Comparison of ENCODE assay signal across 23 mouse cellular contexts in genomic region chr9:95932855-95933254, GRCm38 (mm10). TPM values are rescaled to one million over a fixed set of nuclear protein-coding genes. Genes with fewer than 3 reads are reported as not detected.
DNase-seq lines count a peak whose midpoint lies in the region; ATAC-seq and TF ChIP-seq lines count a peak whose summit lies in the region.
"Had no signal": no experiment of that assay in that cellular context is flagged by ENCODE, and none has a peak within 500 bp of the region (broad histone marks: within the 10 kb centered on the region; RNA-seq: fewer than 3 reads in every experiment).

No protein-coding gene starts in this region.

- TF ChIP-seq CTCF in E14TG2a.4 (conservative IDR thresholded peaks at IDR 0.05; ENCODE audit: low read length): peak; percentile 68

- H3K9ac ChIP-seq in liver, embryonic 13.5 days: no peak overlapping the region
- no peak overlapping the region for H3K9ac ChIP-seq in liver, embryonic 12.5 days
- H3K9ac ChIP-seq: forebrain, postnatal 0 days; heart, embryonic 13.5 days; hindbrain, embryonic 14.5 days; liver, embryonic 15.5 days; midbrain, embryonic 12.5 days; neural tube, embryonic 12.5 days had no signal

- no peaks in the 10 kb centered on the region for H3K27me3 ChIP-seq in liver, embryonic 13.5 days
- H3K27me3 ChIP-seq in liver, embryonic 12.5 days (replicated peaks): no peaks in the 10 kb centered on the region
- H3K27me3 ChIP-seq in E14TG2a.4 (ENCODE audit: insufficient read depth, low read length): no peaks in the 10 kb centered on the region
- H3K27me3 ChIP-seq: heart, embryonic 13.5 days; liver, embryonic 15.5 days; midbrain, embryonic 12.5 days; neural tube, embryonic 12.5 days had no signal

- H3K36me3 ChIP-seq in liver, embryonic 13.5 days: peaks cover 4% of the 10 kb centered on the region
- H3K36me3 ChIP-seq in liver, embryonic 12.5 days: peaks cover 30% of the 10 kb centered on the region
- H3K36me3 ChIP-seq in E14TG2a.4 (ENCODE audit: insufficient read depth, low read length): peaks cover 24% of the 10 kb centered on the region

- H3K4me3 ChIP-seq in liver, embryonic 13.5 days (replicated peaks): no peak overlapping the region
- H3K4me3 ChIP-seq in liver, embryonic 12.5 days: no peak overlapping the region
- no peak overlapping the region for H3K4me3 ChIP-seq in E14TG2a.4 (replicated peaks; ENCODE audit: low read length)
- H3K4me3 ChIP-seq: forebrain, embryonic 10.5 days; heart, embryonic 13.5 days; limb, embryonic 10.5 days; liver, embryonic 15.5 days; midbrain, embryonic 12.5 days; neural tube, embryonic 12.5 days had no signal

- H3K4me1 ChIP-seq in liver, embryonic 13.5 days (replicated peaks): no peaks in the 10 kb centered on the region
- H3K4me1 ChIP-seq in liver, embryonic 12.5 days: no peaks in the 10 kb centered on the region
- peaks cover 4% of the 10 kb centered on the region; the same call in 1 of the 2 replicates for H3K4me1 ChIP-seq in E14TG2a.4 (replicated peaks; ENCODE audit: low read depth, low read length)
- H3K4me1 ChIP-seq: forebrain, embryonic 10.5 days; heart, embryonic 13.5 days; limb, embryonic 10.5 days; liver, embryonic 15.5 days; midbrain, embryonic 12.5 days; neural tube, embryonic 12.5 days had no signal

- ATAC-seq in liver, embryonic 13.5 days (ENCODE audit: low read depth): 0 out of 2 replicates have a peak, but pooled peaks have one; percentile 48
- no peak for ATAC-seq in liver, embryonic 12.5 days
- ATAC-seq: activated CD4-positive, CD25-positive, alpha-beta regulatory T cell, adult 4 months; forebrain, postnatal 0 days; lung, postnatal 0 days had no signal

- H3K9me3 ChIP-seq in liver, embryonic 13.5 days (replicated peaks): no peaks in the 10 kb centered on the region
- no peaks in the 10 kb centered on the region for H3K9me3 ChIP-seq in liver, embryonic 12.5 days (replicated peaks)
- H3K9me3 ChIP-seq in E14TG2a.4 (ENCODE audit: low read length): no peaks in the 10 kb centered on the region
- H3K9me3 ChIP-seq: forebrain, embryonic 10.5 days; heart, embryonic 13.5 days; limb, embryonic 10.5 days; liver, embryonic 15.5 days; midbrain, embryonic 12.5 days; neural tube, embryonic 12.5 days had no signal

- no peak overlapping the region for H3K4me2 ChIP-seq in liver, embryonic 13.5 days
- H3K4me2 ChIP-seq in liver, embryonic 12.5 days: no peak overlapping the region
- H3K4me2 ChIP-seq: heart, embryonic 13.5 days; hindbrain, embryonic 14.5 days; liver, embryonic 15.5 days; midbrain, embryonic 12.5 days; neural tube, embryonic 12.5 days had no signal

- intact Hi-C loops in heart, postnatal 36 days (cut with DNase I): no loop called here

- DNase-seq in liver, embryonic 13.5 days: no peak
- peak; percentile 5 for DNase-seq in NIH3T3 (ENCODE audit: low read depth)
- DNase-seq in induced T-regulatory cell, adult 2 months (ENCODE audit: low read depth): peak; percentile 23
- DNase-seq in embryo, embryonic 10 days (ENCODE audit: low spot score): no peak
- DNase-seq in heart, postnatal 36 days: no peak
- DNase-seq: adrenal gland, postnatal 25 days; cerebellum, adult 11 months; cerebellum, postnatal 14 days; embryo, embryonic 11 days; forebrain, postnatal 0 days; kidney, adult 11 months; kidney, postnatal 10 days had no signal

- no peak overlapping the region for H3K27ac ChIP-seq in liver, embryonic 13.5 days
- no peak overlapping the region for H3K27ac ChIP-seq in liver, embryonic 12.5 days
- H3K27ac ChIP-seq: forebrain, embryonic 10.5 days; heart, embryonic 13.5 days; hindbrain, embryonic 14.5 days; limb, embryonic 10.5 days; liver, embryonic 15.5 days; midbrain, embryonic 12.5 days; neural tube, embryonic 12.5 days had no signal

RNA-seq across cellular contexts. Expression of gene Xrn1, which starts 21.7 kb away (rescaled TPM):
- polyA plus RNA-seq in liver, embryonic 13.5 days (2015; fragmentation: Nextera tagmentation; extraction: Ambion mirVana): 6.7 and 9.5 TPM in 2 replicates
- 9.8 and 11.1 TPM in 2 replicates for polyA plus RNA-seq in liver, embryonic 12.5 days (2016; fragmentation: Nextera tagmentation; extraction: Ambion mirVana)
- total RNA-seq in heart, postnatal 36 days (2021): 10 to 100 TPM; 16.1 to 16.8 TPM

Comparison
In these comparisons a context has a peak if more than half of its experiments do, and no peak if none do; other contexts are left out.
1. DNase-seq: peak in NIH3T3 (single experiment) and induced T-regulatory cell, adult 2 months (single experiment); none in liver, embryonic 13.5 days (single experiment), embryo, embryonic 10 days (single experiment) and heart, postnatal 36 days (0 of 2).